Comparison of ENCODE assay signal across 8 mouse cellular contexts in genomic region chr2:173545992-173546703, GRCm38 (mm10). TPM values are rescaled to one million over a fixed set of nuclear protein-coding genes. Genes with fewer than 3 reads are reported as not detected.
DNase-seq lines count a peak whose midpoint lies in the region; ATAC-seq lines count a peak whose summit lies in the region.

No protein-coding gene starts in this region.

- H3K9ac ChIP-seq in midbrain, embryonic 11.5 days (ENCODE audit: low read length) = no peak overlapping the region

- no peak overlapping the region for H3K4me3 ChIP-seq in midbrain, embryonic 11.5 days (ENCODE audit: low read depth, low read length)

- 46% methylated on average over 15 of the region's 15 CpGs for WGBS in midbrain, embryonic 11.5 days

- H3K4me2 ChIP-seq in midbrain, embryonic 11.5 days = no peak overlapping the region

- no peak overlapping the region for H3K27ac ChIP-seq in midbrain, embryonic 11.5 days (ENCODE audit: low read depth, low read length)

- H3K4me1 ChIP-seq in midbrain, embryonic 11.5 days (ENCODE audit: control insufficient read depth, insufficient read depth, low read length) = no peaks in the 10 kb centered on the region

- peak; percentile 78 to 87 for DNase-seq in cerebellum, postnatal 4 days (ENCODE audit: low spot score in 2 of 2)
- peak; percentile 87 for DNase-seq in gastrocnemius, postnatal 10 days
- DNase-seq in left cerebral cortex, adult 9 months (ENCODE audit: low spot score in 2 of 2) = peak; percentile 22 to 73
- DNase-seq in midbrain, embryonic 11.5 days (ENCODE audit: low spot score, missing footprints) = peak; percentile 98
- DNase-seq in right cerebral cortex, postnatal 4 days = peak; percentile 91
- DNase-seq in urinary bladder, postnatal 4 days (ENCODE audit: low spot score in 2 of 2) = peak; percentile 68 to 84

- H3K9me3 ChIP-seq in midbrain, embryonic 11.5 days (ENCODE audit: control insufficient read depth, low read length) = no peaks in the 10 kb centered on the region

- peak; percentile 84 for ATAC-seq in activated CD4-positive, CD25-positive, alpha-beta regulatory T cell, adult 4 months
- ATAC-seq in inflammation-experienced regulatory T-cells, adult 6 months = peak; percentile 88
- ATAC-seq in midbrain, embryonic 11.5 days (ENCODE audit: low FRiP score) = peak; percentile 77

- no peaks in the 10 kb centered on the region for H3K36me3 ChIP-seq in midbrain, embryonic 11.5 days (ENCODE audit: control insufficient read depth, insufficient read depth, low read length)

- H3K27me3 ChIP-seq in midbrain, embryonic 11.5 days (ENCODE audit: control insufficient read depth, insufficient read depth, low read length) = no peaks in the 10 kb centered on the region

RNA-seq across cellular contexts. Expression of gene 1700021F07Rik, which starts 23.8 kb away (rescaled TPM):
- polyA plus RNA-seq in activated CD4-positive, CD25-positive, alpha-beta regulatory T cell, adult 4 months (2017; shearing (Covaris generic)) = not detected
- not detected for total RNA-seq in gastrocnemius, postnatal 10 days (2021)
- not detected for polyA plus RNA-seq in inflammation-experienced regulatory T-cells, adult 6 months (2017; shearing (Covaris generic))
- polyA plus RNA-seq in midbrain, embryonic 11.5 days (2014; fragmentation: Nextera tagmentation; extraction: Ambion mirVana) = not detected in 2 replicates

RNA-seq across cellular contexts. Expression of gene Ankrd60, which starts 32.0 kb away (rescaled TPM):
- not detected for polyA plus RNA-seq in activated CD4-positive, CD25-positive, alpha-beta regulatory T cell, adult 4 months (2017; shearing (Covaris generic))
- not detected for total RNA-seq in gastrocnemius, postnatal 10 days (2021)
- polyA plus RNA-seq in inflammation-experienced regulatory T-cells, adult 6 months (2017; shearing (Covaris generic)) = not detected
- polyA plus RNA-seq in midbrain, embryonic 11.5 days (2014; fragmentation: Nextera tagmentation; extraction: Ambion mirVana) = not detected in 2 replicates

Comparison
In these comparisons a context has a peak if more than half of its experiments do, and no peak if none do; other contexts are left out.
1. DNase-seq: peak in every context shown above with its lines; median percentile 98 in midbrain, embryonic 11.5 days; 91 in right cerebral cortex, postnatal 4 days; 87 in gastrocnemius, postnatal 10 days; 82 in cerebellum, postnatal 4 days; 76 in urinary bladder, postnatal 4 days; 48 in left cerebral cortex, adult 9 months.